Mouse (Mus musculus) fibroblast of lung, adult 2 months (primary cell): ENCODE measurements at regions not wholly inside any gene's neighbourhood (a gene's known extent, or its start where the extent isn't known, plus 50 kb on each side); places are given as distances from the start of the nearest gene placed in this dataset.

ENCODE experiments used
- DNase-seq: peaks from one replicate; pipeline ENCODE4 v3.0.0-alpha.2; 2011; ENCODE audit warnings: low read depth

GRCm38 (mm10) chr7:121214181-121214580, 132.7 kb downstream of the Otoa start:
- DNase-seq: no peak

DNA sequence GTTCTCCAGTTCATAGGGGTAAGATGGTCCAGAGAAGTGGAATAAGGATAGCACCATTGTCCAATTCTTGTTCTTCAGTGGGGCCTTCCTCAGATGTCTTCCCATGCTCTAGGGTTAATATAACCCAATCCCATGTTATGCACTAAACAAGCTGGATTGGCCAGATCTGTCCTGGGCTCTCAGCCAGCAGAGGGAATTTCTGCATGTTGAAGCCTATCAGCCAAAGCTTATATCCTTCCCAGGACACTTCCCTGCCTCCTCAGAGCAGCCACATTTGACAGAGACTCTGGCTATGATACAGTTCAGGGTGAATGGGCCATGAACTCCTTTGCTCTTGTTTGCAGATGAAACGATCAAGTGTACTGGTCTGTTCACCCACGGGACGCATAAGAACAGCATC, 133.6 kb downstream of the Otoa start:
- no peak for DNase-seq

GRCm38 (mm10) chr7:121215735-121216134, 134.3 kb downstream of the Otoa start:
- no peak for DNase-seq

GRCm38 (mm10) chr7:121218031-121218430, 136.6 kb downstream of the Otoa start:
- DNase-seq: no peak

DNA sequence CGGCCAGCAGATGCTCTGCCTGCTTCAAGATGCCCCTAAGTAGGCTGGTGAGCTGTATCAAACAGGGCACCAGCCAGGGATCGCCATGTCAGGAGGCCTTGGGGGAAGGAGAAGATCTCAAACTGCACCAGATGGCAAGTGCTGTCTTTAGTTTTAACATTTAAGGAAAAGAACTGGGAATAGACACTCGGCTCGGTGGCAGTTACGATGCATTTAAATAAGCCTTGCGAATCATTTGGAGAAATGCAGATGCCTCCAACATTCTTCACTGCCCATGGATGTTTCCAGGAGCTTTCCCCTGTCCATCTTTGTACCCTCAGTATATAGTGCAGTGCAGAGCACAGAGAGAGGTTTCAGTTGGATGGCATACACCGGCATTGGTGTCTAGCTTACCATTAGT, 139.7 kb downstream of the Otoa start:
- DNase-seq: no peak

- DNase-seq: no peak
Measured at GRCm38 (mm10) chr7:121231881-121232280, 150.4 kb downstream of the Otoa start.

DNA sequence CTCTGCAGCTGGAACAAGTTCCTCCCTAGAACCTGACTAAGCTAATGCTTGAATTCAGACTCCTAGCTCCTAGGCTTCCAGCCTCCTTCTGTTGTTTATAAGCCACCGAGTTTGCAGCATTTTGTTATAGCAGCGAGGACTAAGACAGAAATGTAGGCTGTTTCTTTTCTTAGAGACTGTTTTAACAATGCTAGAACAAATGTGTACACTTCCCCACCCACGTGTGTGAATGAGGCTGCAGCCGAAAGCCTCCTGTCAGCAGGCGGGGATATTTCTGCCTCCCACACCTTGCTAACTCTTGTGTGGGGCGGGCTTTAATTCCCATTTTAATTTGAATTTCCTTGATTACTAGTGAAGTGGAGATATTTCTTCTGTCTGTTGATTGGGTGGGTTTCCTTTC, 153.4 kb downstream of the Otoa start:
- DNase-seq: no peak

- no peak for DNase-seq
Measured at GRCm38 (mm10) chr7:121239731-121240130, 151.9 kb upstream of the Hs3st2 start.

- no peak for DNase-seq
Measured at GRCm38 (mm10) chr7:121247845-121248244, 143.8 kb upstream of the Hs3st2 start.

GRCm38 (mm10) chr7:121257466-121257865, 134.2 kb upstream of the Hs3st2 start:
- no peak for DNase-seq

GRCm38 (mm10) chr7:121258826-121259496, 132.7 kb upstream of the Hs3st2 start:
- DNase-seq: peak; percentile 0

GRCm38 (mm10) chr7:121259497-121260009, 132.1 kb upstream of the Hs3st2 start:
- no peak for DNase-seq

- DNase-seq: no peak
Measured at GRCm38 (mm10) chr7:121269358-121269757, 122.3 kb upstream of the Hs3st2 start.

- no peak for DNase-seq
Measured at GRCm38 (mm10) chr7:121280597-121280996, 111.1 kb upstream of the Hs3st2 start.

- DNase-seq: no peak
Measured at GRCm38 (mm10) chr7:121282154-121282553, 109.5 kb upstream of the Hs3st2 start.

DNA sequence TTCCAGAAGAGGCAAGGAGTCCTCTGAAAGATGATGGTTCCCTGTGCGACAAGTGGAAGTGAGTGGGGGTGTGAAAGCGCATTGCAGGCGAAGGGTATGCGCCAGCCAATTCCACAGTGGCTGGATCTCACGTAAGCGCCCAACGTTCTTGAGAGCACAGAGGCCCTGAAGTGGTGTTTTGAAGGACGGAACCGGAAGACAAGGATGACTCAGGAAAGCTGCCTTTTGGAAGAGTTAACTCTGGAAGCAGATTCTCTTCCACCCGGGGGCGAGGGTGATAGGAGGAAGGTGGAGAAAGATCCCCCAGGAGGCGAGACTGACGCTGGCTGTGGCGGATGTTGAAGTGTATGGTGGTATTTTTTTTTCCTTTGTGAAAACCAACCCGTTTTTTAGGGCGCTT, 101.9 kb upstream of the Hs3st2 start:
- DNase-seq: no peak

GRCm38 (mm10) chr7:121296151-121296695, 95.4 kb upstream of the Hs3st2 start:
- no peak for DNase-seq

DNA sequence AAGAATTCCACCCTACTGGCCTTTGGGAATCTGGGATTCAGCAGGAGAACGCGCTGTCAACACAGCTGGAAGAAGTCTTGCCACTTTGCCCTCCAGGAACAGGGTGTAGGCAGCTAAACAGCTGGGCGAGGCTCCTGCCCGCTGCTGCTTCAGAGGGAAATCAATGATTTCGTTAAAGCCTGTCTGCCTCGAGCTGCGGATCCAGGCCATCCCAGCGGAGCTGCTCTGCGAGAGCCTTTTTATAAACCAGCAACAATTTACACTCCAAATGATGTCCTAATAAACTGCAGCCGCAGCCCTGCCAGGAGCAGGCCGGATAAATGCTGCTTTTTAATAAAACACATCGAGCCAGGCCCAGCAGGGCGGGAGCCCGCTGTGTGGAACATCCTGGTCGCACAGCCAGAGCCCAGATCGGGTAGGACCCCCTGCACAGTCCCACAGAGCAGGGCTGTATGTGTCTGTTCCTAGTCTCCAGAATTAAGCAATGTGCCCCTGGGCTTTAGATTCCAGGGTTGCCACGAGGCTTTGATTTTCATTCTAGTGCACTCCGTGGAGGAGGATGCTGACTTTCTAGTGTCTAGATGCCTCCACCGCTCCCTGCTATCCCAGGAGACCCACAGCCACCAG, 78.6 kb upstream of the Hs3st2 start:
- no peak for DNase-seq

DNA sequence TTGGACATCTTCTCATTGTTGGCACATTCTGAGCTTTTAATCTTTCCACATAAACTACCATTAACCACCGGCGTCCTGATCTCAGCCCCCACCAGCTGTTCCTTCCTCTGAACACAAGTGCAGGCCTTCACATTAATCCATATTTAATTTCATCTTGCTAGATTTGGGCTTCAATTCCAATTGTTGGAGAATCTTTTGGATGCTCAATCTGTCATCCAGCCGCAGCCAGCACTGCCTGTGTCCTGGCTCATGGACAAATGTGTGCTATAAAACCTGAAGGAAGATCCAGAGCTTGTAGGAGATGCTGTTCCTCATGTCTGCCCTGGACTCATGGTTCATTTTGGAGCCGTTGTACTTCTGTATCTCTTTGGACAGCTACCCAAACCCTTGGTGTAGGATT, 77.1 kb upstream of the Hs3st2 start:
- no peak for DNase-seq

GRCm38 (mm10) chr7:121329274-121329673, 62.4 kb upstream of the Hs3st2 start:
- DNase-seq: no peak

- no peak for DNase-seq
Measured at GRCm38 (mm10) chr7:121332532-121332931, 59.1 kb upstream of the Hs3st2 start.

- no peak for DNase-seq
Measured at GRCm38 (mm10) chr7:121335390-121336109, 56.1 kb upstream of the Hs3st2 start.

DNA sequence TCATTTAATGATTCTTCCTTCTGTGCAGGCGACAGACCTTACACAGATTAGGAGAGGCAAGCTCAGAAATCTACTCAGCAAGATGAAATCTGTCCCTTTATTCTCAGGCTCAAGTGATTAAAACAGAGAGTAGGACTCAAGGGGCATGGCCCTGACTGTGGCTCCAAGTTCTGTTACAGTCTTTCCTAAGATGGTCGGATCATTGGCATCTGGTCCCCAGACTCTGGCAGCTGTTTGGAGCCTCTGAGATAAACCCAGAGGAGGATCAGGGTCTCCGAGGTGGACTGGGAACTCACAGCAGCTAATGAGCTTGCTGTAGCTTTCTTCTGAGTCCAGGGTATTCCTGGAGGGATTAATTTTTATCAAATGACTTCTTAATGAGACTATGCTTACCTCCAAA, 51.7 kb upstream of the Hs3st2 start:
- DNase-seq: no peak
